Mouse (Mus musculus) kidney, embryonic 14.5 days (tissue): ENCODE data around the gene Pomc. TPM values are rescaled to one million over a fixed set of nuclear protein-coding genes. Genes with fewer than 3 reads are reported as not detected.

Source experiments
- ATAC-seq: fragments of 200-750 bp; cut with Nextera tagmentation; 2 replicates; pipeline ENCODE4 v1.8.0; 2017; ENCODE audit warnings: moderate number of reproducible peaks, mild to moderate bottlenecking, moderate TSS enrichment, moderate library complexity; ENCODE audit not compliant: low FRiP score, low TSS enrichment
- H3K27ac ChIP-seq: fragments of 300-500 bp; sonication (generic); 2 replicates; pipeline ENCODE4 v1.5.1; 2014; ENCODE audit warnings: low read depth, mild to moderate bottlenecking, low read length, moderate library complexity, mixed read lengths
- H3K27me3 ChIP-seq: fragments of 300-500 bp; sonication (generic); 2 replicates; pipeline ENCODE4 v1.6.1; 2014; ENCODE audit warnings: mild to moderate bottlenecking, low read length; ENCODE audit not compliant: control insufficient read depth, insufficient read depth
- H3K36me3 ChIP-seq: fragments of 300-500 bp; sonication (generic); 2 replicates; pipeline ENCODE4 v1.6.1; 2014; ENCODE audit warnings: low read length, mixed read lengths; ENCODE audit not compliant: control insufficient read depth, insufficient read depth
- H3K4me1 ChIP-seq: fragments of 300-500 bp; sonication (generic); 2 replicates; pipeline ENCODE4 v1.6.1; 2014; ENCODE audit warnings: low read length, mixed read lengths; ENCODE audit not compliant: control insufficient read depth, insufficient read depth
- H3K4me2 ChIP-seq: fragments of 300-500 bp; sonication (generic); replicated peaks from 2 replicates; pipeline ENCODE4 v1.6.1; 2014; ENCODE audit warnings: low read depth, mild to moderate bottlenecking, low read length
- H3K4me3 ChIP-seq: fragments of 300-500 bp; sonication (generic); 2 replicates; pipeline ENCODE4 v1.5.1; 2014; ENCODE audit warnings: mild to moderate bottlenecking, low read length
- H3K9ac ChIP-seq: fragments of 300-500 bp; sonication (generic); 2 replicates; pipeline ENCODE4 v1.6.1; 2014; ENCODE audit warnings: low read depth, mild to moderate bottlenecking, low read length, moderate library complexity
- H3K9me3 ChIP-seq: fragments of 300-500 bp; sonication (generic); 2 replicates; pipeline ENCODE4 v1.6.1; 2016; ENCODE audit warnings: low read length; ENCODE audit not compliant: control insufficient read depth
- WGBS: fragments of 180-500 bp; shearing (Covaris S2); extraction: QIAGEN DNeasy Blood & Tissue Kit; methylation state at CpG from one replicate; pipeline ENCODE4 v1.1.7; 2014; 5-methylcytosine and 5-hydroxymethylcytosine counted together
- polyA plus RNA-seq: library from polyadenylated mRNA; unstranded; fragments of >200 nt; fragmentation: Nextera tagmentation; extraction: Ambion mirVana; gene quantifications from 2 replicates; pipeline ENCODE4 v1.2.1, GENCODE M21; 2014

Pomc gene
- polyA plus RNA-seq, 1 experiment from 2014 or later = 3.6 TPM

DNA sequence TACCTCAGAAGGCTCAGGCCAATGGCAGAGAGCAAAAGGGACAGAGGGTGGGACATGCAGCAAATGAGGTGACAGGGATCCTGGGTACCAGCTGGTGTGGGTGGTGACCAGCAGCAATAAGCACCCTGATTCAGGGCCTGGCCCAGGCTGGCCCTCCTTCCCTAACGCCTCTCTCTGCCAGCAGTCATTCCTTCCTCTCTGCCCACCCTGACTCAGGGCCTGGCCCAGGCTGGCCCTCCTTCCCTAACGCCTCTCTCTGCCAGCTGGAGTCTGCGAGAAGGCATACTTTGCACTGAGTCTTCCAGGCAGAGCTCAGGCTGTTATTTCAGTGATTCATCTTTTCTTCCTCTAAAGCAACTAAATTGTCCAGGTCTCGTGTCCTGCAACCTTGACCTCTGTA is 52.4 kb downstream of the Pomc start:
- WGBS = 44% methylated on average over 4 of the region's 4 CpGs
- H3K4me3 ChIP-seq = no peak overlapping the region
- no peak overlapping the region for H3K9ac ChIP-seq
- H3K36me3 ChIP-seq = no peaks in the 10 kb centered on the region
- H3K4me2 ChIP-seq = no peak overlapping the region
- H3K27me3 ChIP-seq = no peaks in the 10 kb centered on the region
- no peak; the same call in 1 of the 2 replicates for ATAC-seq
- H3K4me1 ChIP-seq = no peaks in the 10 kb centered on the region
- H3K9me3 ChIP-seq = no peaks in the 10 kb centered on the region
- H3K27ac ChIP-seq = no peak overlapping the region

DNA sequence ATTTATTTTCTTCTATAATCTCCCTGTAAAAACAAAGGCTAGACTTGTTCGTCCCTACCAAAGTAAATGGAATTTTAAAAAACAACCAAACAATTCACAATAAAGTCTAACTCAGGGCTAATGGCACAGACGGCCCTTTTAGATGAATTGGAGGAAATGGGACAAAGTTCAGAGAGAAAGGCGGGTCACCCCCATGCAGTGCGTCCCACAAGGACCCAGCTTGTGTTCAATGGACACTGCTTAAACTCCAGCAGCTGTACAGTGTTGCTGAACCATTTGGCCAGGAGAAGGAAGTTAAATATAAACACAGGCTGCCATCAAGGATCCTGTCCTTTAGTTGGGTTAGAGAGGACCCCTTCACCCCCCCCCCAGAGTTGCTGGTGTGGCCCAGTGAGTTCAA is 53.0 kb downstream of the Pomc start:
- no peak overlapping the region for H3K4me2 ChIP-seq
- H3K4me3 ChIP-seq = no peak overlapping the region
- no peak overlapping the region for H3K27ac ChIP-seq
- 51% methylated on average over 4 of the region's 4 CpGs for WGBS
- no peaks in the 10 kb centered on the region for H3K9me3 ChIP-seq
- no peak overlapping the region for H3K9ac ChIP-seq
- no peaks in the 10 kb centered on the region for H3K27me3 ChIP-seq
- ATAC-seq = no peak
- no peaks in the 10 kb centered on the region for H3K36me3 ChIP-seq
- no peaks in the 10 kb centered on the region for H3K4me1 ChIP-seq

DNA sequence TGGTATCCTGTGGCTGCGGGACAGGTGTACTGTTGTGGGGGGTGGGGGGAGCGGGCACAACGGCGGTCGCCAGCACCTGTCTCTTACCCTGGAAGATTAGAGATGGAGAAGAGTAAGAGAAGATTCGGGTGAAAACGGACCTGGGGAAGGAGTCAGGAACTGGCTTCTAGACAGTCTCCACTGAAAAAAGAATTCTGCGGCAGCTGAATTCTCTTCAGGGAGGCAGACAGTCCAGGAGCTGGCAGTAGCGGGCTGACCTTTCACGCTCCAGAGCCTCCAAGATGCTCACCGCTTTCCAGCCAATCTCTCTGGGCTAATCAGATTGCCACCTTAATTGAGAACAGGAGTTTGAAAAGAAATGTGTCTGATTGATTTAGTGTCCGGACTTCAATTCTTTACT is 54.0 kb downstream of the Pomc start:
- Histone ChIP-seq H3K4me3 (no peak overlapping the region), H3K36me3 (no peaks in the 10 kb centered on the region), H3K4me2 (no peak overlapping the region), H3K27ac (no peak overlapping the region), H3K9ac (no peak overlapping the region), H3K27me3 (no peaks in the 10 kb centered on the region), H3K4me1 (no peaks in the 10 kb centered on the region), H3K9me3 (no peaks in the 10 kb centered on the region)
- ATAC-seq = 0 out of 2 replicates have a peak, but pooled peaks have one; percentile 41
- WGBS = 45% methylated on average over 12 of the region's 12 CpGs

Other genes with a start within 250 kb of the Pomc start
- 59.9 and 87.9 TPM in 2 replicates for gene Dnmt3a, start 148.9 kb upstream of the Pomc start, polyA plus RNA-seq
- gene Efr3b, start 84.0 kb downstream of the Pomc start, polyA plus RNA-seq = 2.3 and 3.1 TPM in 2 replicates
- gene Dnajc27, start 127.6 kb downstream of the Pomc start, polyA plus RNA-seq = 5.0 and 8.8 TPM in 2 replicates
- 4.3 and 7.4 TPM in 2 replicates for gene Adcy3, start 178.2 kb downstream of the Pomc start, polyA plus RNA-seq